Mouse (Mus musculus) hindbrain, embryonic 14.5 days (tissue): ENCODE measurements around the gene Gm47959. TPM values are rescaled to one million over a fixed set of nuclear protein-coding genes. Genes with fewer than 3 reads are reported as not detected.

Source experiments
- ATAC-seq: fragments of 200-750 bp; cut with Nextera tagmentation; 2 replicates; pipeline ENCODE4 v1.8.0; 2017; ENCODE audit warnings: moderate number of reproducible peaks, mild to moderate bottlenecking, moderate TSS enrichment, moderate library complexity; ENCODE audit not compliant: low FRiP score
- DNase-seq: peaks from one replicate; pipeline ENCODE4 v3.0.0-alpha.2; 2015; ENCODE audit warnings: low spot score
- H3K27ac ChIP-seq: fragments of 300-500 bp; sonication (generic); 2 replicates; pipeline ENCODE4 v1.5.1; 2014; ENCODE audit warnings: mild to moderate bottlenecking, moderate library complexity
- H3K27me3 ChIP-seq: fragments of 300-500 bp; sonication (generic); 2 replicates; pipeline ENCODE4 v1.6.1; 2014; ENCODE audit warnings: mild to moderate bottlenecking, low read length, mixed read lengths; ENCODE audit not compliant: control insufficient read depth, insufficient read depth
- H3K36me3 ChIP-seq: fragments of 300-500 bp; sonication (generic); replicated peaks from 2 replicates; pipeline ENCODE4 v1.6.1; 2014; ENCODE audit not compliant: control insufficient read depth, insufficient read depth
- H3K4me1 ChIP-seq: fragments of 300-500 bp; sonication (generic); replicated peaks from 2 replicates; pipeline ENCODE4 v1.6.1; 2014; ENCODE audit warnings: antibody characterized with exemption, low read length, mixed read lengths; ENCODE audit not compliant: control insufficient read depth, insufficient read depth
- H3K4me2 ChIP-seq: fragments of 300-500 bp; sonication (generic); replicated peaks from 2 replicates; pipeline ENCODE4 v1.6.1; 2014; ENCODE audit warnings: mild to moderate bottlenecking, moderate library complexity
- H3K4me3 ChIP-seq: fragments of 300-500 bp; sonication (generic); replicated peaks from 2 replicates; pipeline ENCODE4 v1.5.1; 2014; ENCODE audit warnings: mild to moderate bottlenecking, low read length
- H3K9ac ChIP-seq: fragments of 300-500 bp; sonication (generic); 2 replicates; pipeline ENCODE4 v1.6.1; 2014
- H3K9me3 ChIP-seq: fragments of 300-500 bp; sonication (generic); 2 replicates; pipeline ENCODE4 v1.6.1; 2016; ENCODE audit warnings: low read length; ENCODE audit not compliant: control insufficient read depth
- WGBS: fragments of 180-500 bp; shearing (Covaris S2); extraction: QIAGEN DNeasy Blood & Tissue Kit; methylation state at CpG from one replicate; pipeline ENCODE4 v1.1.7; 2014; 5-methylcytosine and 5-hydroxymethylcytosine counted together
- polyA plus RNA-seq: library from polyadenylated mRNA; unstranded; fragments of >200 nt; fragmentation: Nextera tagmentation; extraction: Ambion mirVana; gene quantifications from 2 replicates; pipeline ENCODE4 v1.2.1, GENCODE M21; 2014

Gm47959 gene
- polyA plus RNA-seq, 1 experiment from 2014 or later: not detected

- 81% methylated on average over 10 of the region's 10 CpGs for WGBS
- no peaks in the 10 kb centered on the region for H3K27me3 ChIP-seq
- H3K4me1 ChIP-seq: no peaks in the 10 kb centered on the region
- H3K4me3 ChIP-seq: no peak overlapping the region
- H3K4me2 ChIP-seq: no peak overlapping the region
- DNase-seq: no peak
- H3K27ac ChIP-seq: no peak overlapping the region
- ATAC-seq: no peak
- no peaks in the 10 kb centered on the region for H3K36me3 ChIP-seq
- H3K9me3 ChIP-seq: no peaks in the 10 kb centered on the region
- no peak overlapping the region for H3K9ac ChIP-seq
These were observed 15.1 kb downstream of the Gm47959 start for GRCm38 (mm10) chr1:83015329-83015879.

GRCm38 (mm10) chr1:83016556-83016955, 16.2 kb downstream of the Gm47959 start:
- Histone ChIP-seq H3K27me3 (no peaks in the 10 kb centered on the region), H3K9me3 (no peaks in the 10 kb centered on the region), H3K4me3 (no peak overlapping the region), H3K4me1 (no peaks in the 10 kb centered on the region), H3K36me3 (no peaks in the 10 kb centered on the region), H3K4me2 (no peak overlapping the region), H3K27ac (no peak overlapping the region), H3K9ac (no peak overlapping the region)
- no peak for DNase-seq
- no peak for ATAC-seq
- WGBS: 86% methylated on average over 1 of the region's 1 CpGs

GRCm38 (mm10) chr1:83031950-83032349, 31.6 kb downstream of the Gm47959 start:
- no peaks in the 10 kb centered on the region for H3K27me3 ChIP-seq
- no peaks in the 10 kb centered on the region for H3K9me3 ChIP-seq
- H3K36me3 ChIP-seq: no peaks in the 10 kb centered on the region
- ATAC-seq: no peak
- H3K4me2 ChIP-seq: no peak overlapping the region
- H3K4me3 ChIP-seq: no peak overlapping the region
- WGBS: 47% methylated on average over 1 of the region's 1 CpGs
- H3K27ac ChIP-seq: no peak overlapping the region
- no peaks in the 10 kb centered on the region for H3K4me1 ChIP-seq
- no peak for DNase-seq
- no peak overlapping the region for H3K9ac ChIP-seq

GRCm38 (mm10) chr1:83032508-83032907, 32.2 kb downstream of the Gm47959 start:
- 93% methylated on average over 6 of the region's 6 CpGs for WGBS
- ATAC-seq: no peak
- no peaks in the 10 kb centered on the region for H3K9me3 ChIP-seq

GRCm38 (mm10) chr1:83034509-83034908, 34.2 kb downstream of the Gm47959 start:
- ATAC-seq: no peak

More at GRCm38 (mm10) chr1:83032508-83032907, 32.2 kb downstream of the Gm47959 start:
- H3K36me3 ChIP-seq: no peaks in the 10 kb centered on the region
- no peak overlapping the region for H3K4me3 ChIP-seq
- H3K4me1 ChIP-seq: 0 out of 2 replicates have a peak, but pooled peaks cover under 1% of the 10 kb centered on the region
- H3K27ac ChIP-seq: no peak overlapping the region
- H3K4me2 ChIP-seq: no peak overlapping the region
- H3K9ac ChIP-seq: no peak overlapping the region
- no peaks in the 10 kb centered on the region for H3K27me3 ChIP-seq
- no peak for DNase-seq

GRCm38 (mm10) chr1:83036892-83037667, 36.7 kb downstream of the Gm47959 start:
- H3K9me3 ChIP-seq: no peaks in the 10 kb centered on the region
- 0 out of 2 replicates have a peak, but pooled peaks cover 5% of the 10 kb centered on the region for H3K4me1 ChIP-seq
- H3K27ac ChIP-seq: no peak overlapping the region
- ATAC-seq: no peak
- 74% methylated on average over 11 of the region's 11 CpGs for WGBS
- H3K9ac ChIP-seq: peak overlapping the region; percentile 57; the same call in 1 of the 2 replicates
- H3K4me3 ChIP-seq: no peak overlapping the region
- peak overlapping the region; percentile 65; the same call in 1 of the 2 replicates for H3K4me2 ChIP-seq
- DNase-seq: no peak
- no peaks in the 10 kb centered on the region for H3K36me3 ChIP-seq
- no peaks in the 10 kb centered on the region for H3K27me3 ChIP-seq

More at GRCm38 (mm10) chr1:83034509-83034908, 34.2 kb downstream of the Gm47959 start:
- Histone ChIP-seq H3K4me3 (no peak overlapping the region), H3K27ac (no peak overlapping the region), H3K36me3 (no peaks in the 10 kb centered on the region), H3K9ac (no peak overlapping the region), H3K27me3 (no peaks in the 10 kb centered on the region), H3K4me2 (no peak overlapping the region), H3K9me3 (no peaks in the 10 kb centered on the region), H3K4me1 (0 out of 2 replicates have a peak, but pooled peaks cover 5% of the 10 kb centered on the region)
- WGBS: 70% methylated on average over 5 of the region's 5 CpGs
- no peak for DNase-seq

- WGBS: under 1% methylated on average over 25 of the region's 25 CpGs
- ATAC-seq (peak; percentile 92), DNase-seq (peak; percentile 67)
- Histone ChIP-seq H3K27ac (no peak within 1 kb of the TSS), H3K9me3 (no peaks in the 10 kb centered on the region), H3K4me3 (peak within 1 kb of the TSS; percentile 42), H3K36me3 (no peaks in the 10 kb centered on the region), H3K9ac (peak within 1 kb of the TSS; percentile 57), H3K27me3 (no peaks in the 10 kb centered on the region), H3K4me2 (peak within 1 kb of the TSS; percentile 65), H3K4me1 (0 out of 2 replicates have a peak, but pooled peaks cover 5% of the 10 kb centered on the region)
These were observed 37.8 kb downstream of the Gm47959 start, which contains the start of gene Slc19a3 for GRCm38 (mm10) chr1:83038109-83038672. Gene Slc19a3, minus strand, starts transcription at chr1:83038448.

GRCm38 (mm10) chr1:83039080-83039479, 38.7 kb downstream of the Gm47959 start:
- H3K27ac ChIP-seq: no peak overlapping the region
- 0 out of 2 replicates have a peak, but pooled peaks cover 5% of the 10 kb centered on the region for H3K4me1 ChIP-seq
- 87% methylated on average over 4 of the region's 4 CpGs for WGBS
- H3K27me3 ChIP-seq: no peaks in the 10 kb centered on the region
- no peaks in the 10 kb centered on the region for H3K9me3 ChIP-seq
- no peak overlapping the region for H3K4me2 ChIP-seq
- no peak overlapping the region for H3K4me3 ChIP-seq
- no peak overlapping the region for H3K9ac ChIP-seq
- DNase-seq (no peak), ATAC-seq (no peak)
- no peaks in the 10 kb centered on the region for H3K36me3 ChIP-seq

GRCm38 (mm10) chr1:83042380-83042779, 42.0 kb downstream of the Gm47959 start, which contains the start of gene Krtap28-10:
Gene Krtap28-10, minus strand, starts transcription at chr1:83042480.
- no peak for ATAC-seq

More at GRCm38 (mm10) chr1:83042380-83042779, 42.0 kb downstream of the Gm47959 start, which contains the start of gene Krtap28-10:
- H3K4me3 ChIP-seq: no peak within 1 kb of the TSS
- no peak for DNase-seq
- no peak within 1 kb of the TSS for H3K9ac ChIP-seq
- no peak within 1 kb of the TSS for H3K27ac ChIP-seq
- WGBS: 95% methylated on average over 2 of the region's 2 CpGs
- no peaks in the 10 kb centered on the region for H3K36me3 ChIP-seq
- H3K4me2 ChIP-seq: no peak within 1 kb of the TSS
- no peaks in the 10 kb centered on the region for H3K27me3 ChIP-seq
- 0 out of 2 replicates have a peak, but pooled peaks cover 5% of the 10 kb centered on the region for H3K4me1 ChIP-seq
- no peaks in the 10 kb centered on the region for H3K9me3 ChIP-seq
